In the genomic region with DNA sequence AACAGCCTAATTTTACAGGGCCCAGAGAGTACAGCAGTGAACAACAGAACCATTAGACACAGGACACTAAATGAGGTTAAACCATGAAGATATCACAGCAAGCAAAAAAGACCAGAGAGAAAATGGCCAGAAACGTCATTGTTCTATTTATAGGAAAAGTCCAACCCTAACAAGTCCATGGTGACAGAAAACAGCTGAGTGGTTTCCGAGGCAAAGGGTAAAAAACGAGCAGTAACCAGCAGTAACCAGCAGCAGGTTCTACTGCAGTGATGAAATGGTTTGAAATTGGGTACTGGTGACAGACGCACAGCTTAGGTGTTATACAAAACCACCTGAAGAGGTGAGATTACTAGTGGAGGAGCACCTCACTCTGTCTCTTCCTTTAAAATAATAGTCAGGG, we compare ENCODE assay signal across 10 mouse cellular contexts.
"Had no signal": no experiment of that assay in that cellular context is flagged by ENCODE, and none has a peak within 500 bp of the region (broad histone marks: within the 10 kb centered on the region; RNA-seq: fewer than 3 reads in every experiment).

No protein-coding gene starts in this region.

- DNase-seq: kidney, postnatal 25 days; layer of hippocampus, adult 9-11 months; left cerebral cortex, postnatal 4 days; right cerebral cortex, postnatal 14 days; thymus, postnatal 4 days had no signal

- H3K4me3 ChIP-seq: limb, embryonic 13.5 days; liver, embryonic 15.5 days; midbrain, embryonic 12.5 days had no signal

- H3K9me3 ChIP-seq: limb, embryonic 13.5 days; liver, embryonic 15.5 days; midbrain, embryonic 12.5 days had no signal

- H3K36me3 ChIP-seq: limb, embryonic 13.5 days; liver, embryonic 15.5 days; midbrain, embryonic 12.5 days had no signal

- H3K9ac ChIP-seq: limb, embryonic 13.5 days; liver, embryonic 15.5 days; lung, embryonic 14.5 days; midbrain, embryonic 12.5 days had no signal

- H3K27me3 ChIP-seq: limb, embryonic 13.5 days; liver, embryonic 15.5 days; midbrain, embryonic 12.5 days had no signal

- ATAC-seq: midbrain, embryonic 16.5 days had no signal

- H3K4me2 ChIP-seq: limb, embryonic 13.5 days; liver, embryonic 15.5 days; lung, embryonic 14.5 days; midbrain, embryonic 12.5 days had no signal

- H3K27ac ChIP-seq: limb, embryonic 13.5 days; liver, embryonic 15.5 days; midbrain, embryonic 12.5 days had no signal
